Mouse (Mus musculus): Measurements from ENCODE around the gene Apoo. TPM values are rescaled to one million over a fixed set of nuclear protein-coding genes. Genes with fewer than 3 reads are reported as not detected.

The Apoo gene
- polyA plus RNA-seq, 1 experiment, result 9.1 TPM

Other genes starting within 250 kb of the Apoo start
- gene Zfx, start 243.4 kb upstream of the Apoo start, polyA plus RNA-seq (2012; rRNA removed), result 3.6 and 7.8 TPM in 2 replicates
- gene Eif2s3x, start 154.3 kb upstream of the Apoo start, polyA plus RNA-seq (2012; rRNA removed), result 41.5 and 52.1 TPM in 2 replicates
- 3.1 and 5.9 TPM in 2 replicates for gene Klhl15, start 132.5 kb upstream of the Apoo start, polyA plus RNA-seq (2012; rRNA removed)
- gene Fam90a1b, start 340 bp upstream of the Apoo start, polyA plus RNA-seq (2012; rRNA removed), result not detected in 2 replicates
- 50.7 and 50.9 TPM in 2 replicates for gene Maged1, start 175.0 kb downstream of the Apoo start, polyA plus RNA-seq (2012; rRNA removed)